Mouse (Mus musculus): ENCODE results near the gene Akr1b10.

GRCm38 (mm10) chr6:34344135-34344850, 39.7 kb upstream of the Akr1b10 start:
- TF ChIP-seq CTCF (IDR thresholded peaks at IDR 0.05; ENCODE audit: low read depth, low read length) (no peak), POLR2A (IDR thresholded peaks at IDR 0.05; ENCODE audit: insufficient read depth, low read length) (no peak)

Data from ES-Bruce4 (cell line).